Mouse (Mus musculus) brown adipose tissue, adult 24 weeks (tissue): ENCODE measurements around the gene Dhx40. TPM values are rescaled to one million over a fixed set of nuclear protein-coding genes. Genes with fewer than 3 reads are reported as not detected.

Source experiments
- polyA plus RNA-seq: library from polyadenylated mRNA; stranded (reverse); fragments of >200 nt; gene quantifications from 2 replicates; pipeline ENCODE4 v1.2.4, GENCODE M21; 2012; ENCODE audit not compliant: missing spikeins, insufficient read depth, insufficient read length

Dhx40 gene
- polyA plus RNA-seq, 1 experiment = 20.4 TPM

Other genes with a start within 250 kb of the Dhx40 start
- gene Vmp1, start 123.9 kb downstream of the Dhx40 start, polyA plus RNA-seq = 62.6 and 85.5 TPM in 2 replicates
- gene Ptrh2, start 123.8 kb downstream of the Dhx40 start, polyA plus RNA-seq = 11.9 and 15.9 TPM in 2 replicates
- 106 and 155 TPM in 2 replicates for gene Cltc, start 50.2 kb downstream of the Dhx40 start, polyA plus RNA-seq
- gene Ypel2, start 186.0 kb upstream of the Dhx40 start, polyA plus RNA-seq = 9.6 and 11.2 TPM in 2 replicates